Mouse (Mus musculus) hindbrain, embryonic 15.5 days (tissue): Measurements from ENCODE around the gene Nubp2. TPM values are rescaled to one million over a fixed set of nuclear protein-coding genes. Genes with fewer than 3 reads are reported as not detected.
A peak's percentile ranks its signal among the peaks of the same experiment; 100 is the strongest.

Source experiments
- ATAC-seq: fragments of 200-750 bp; cut with Nextera tagmentation; 2 replicates; pipeline ENCODE4 v1.8.0; 2017; ENCODE audit warnings: low read depth, moderate number of reproducible peaks, moderate TSS enrichment; ENCODE audit not compliant: low FRiP score
- H3K27ac ChIP-seq: fragments of 300-500 bp; sonication (generic); replicated peaks from 2 replicates; pipeline ENCODE4 v1.5.1; 2015; ENCODE audit warnings: mild to moderate bottlenecking, inconsistent platforms
- H3K27me3 ChIP-seq: fragments of 300-500 bp; sonication (generic); 2 replicates; pipeline ENCODE4 v1.6.1; 2015; ENCODE audit warnings: control low read depth, inconsistent platforms
- H3K36me3 ChIP-seq: fragments of 300-500 bp; sonication (generic); 2 replicates; pipeline ENCODE4 v1.6.1; 2015; ENCODE audit warnings: control low read depth, inconsistent platforms
- H3K4me1 ChIP-seq: fragments of 300-500 bp; sonication (generic); replicated peaks from 2 replicates; pipeline ENCODE4 v1.6.1; 2015; ENCODE audit warnings: control low read depth, inconsistent platforms
- H3K4me2 ChIP-seq: fragments of 300-500 bp; sonication (generic); 2 replicates; pipeline ENCODE4 v1.6.1; 2015; ENCODE audit warnings: moderate library complexity, mild to moderate bottlenecking, inconsistent platforms
- H3K4me3 ChIP-seq: fragments of 300-500 bp; sonication (generic); 2 replicates; pipeline ENCODE4 v1.5.1; 2015; ENCODE audit warnings: mild to moderate bottlenecking, inconsistent platforms
- H3K9ac ChIP-seq: fragments of 300-500 bp; sonication (generic); 2 replicates; pipeline ENCODE4 v1.6.1; 2015; ENCODE audit warnings: inconsistent platforms
- H3K9me3 ChIP-seq: fragments of 300-500 bp; sonication (generic); 2 replicates; pipeline ENCODE4 v1.6.1; 2016; ENCODE audit warnings: control low read depth, inconsistent platforms
- WGBS: fragments of 180-500 bp; shearing (Covaris S2); methylation state at CpG from one replicate; pipeline ENCODE4 v1.1.7; 2015; 5-methylcytosine and 5-hydroxymethylcytosine counted together
- polyA plus RNA-seq: library from polyadenylated mRNA; unstranded; fragments of >200 nt; fragmentation: Nextera tagmentation; extraction: Ambion mirVana; gene quantifications from 2 replicates; pipeline ENCODE4 v1.2.1, GENCODE M21; 2015

Gene Nubp2
- polyA plus RNA-seq = 62.7 and 65.2 TPM in 2 replicates

- peak within 1 kb of the TSS; percentile 72 for H3K9ac ChIP-seq
- H3K4me1 ChIP-seq = peaks cover 28% of the 10 kb centered on the region
- H3K9me3 ChIP-seq = no peaks in the 10 kb centered on the region
- H3K4me2 ChIP-seq = peak within 1 kb of the TSS; percentile 70
- ATAC-seq = peak; percentile 98
- under 1% methylated on average over 69 of the region's 69 CpGs for WGBS
- H3K27ac ChIP-seq = peak within 1 kb of the TSS; percentile 81
- H3K4me3 ChIP-seq = peak within 1 kb of the TSS; percentile 77
- H3K27me3 ChIP-seq = no peaks in the 10 kb centered on the region
- H3K36me3 ChIP-seq = peaks cover 29% of the 10 kb centered on the region
Observed at GRCm38 (mm10) chr17:24886134-24886931, at the start of gene Nubp2, which contains the start of gene Spsb3. Gene Nubp2, minus strand, starts transcription at chr17:24886349. Gene Spsb3, plus strand, starts transcription at chr17:24886643.

DNA sequence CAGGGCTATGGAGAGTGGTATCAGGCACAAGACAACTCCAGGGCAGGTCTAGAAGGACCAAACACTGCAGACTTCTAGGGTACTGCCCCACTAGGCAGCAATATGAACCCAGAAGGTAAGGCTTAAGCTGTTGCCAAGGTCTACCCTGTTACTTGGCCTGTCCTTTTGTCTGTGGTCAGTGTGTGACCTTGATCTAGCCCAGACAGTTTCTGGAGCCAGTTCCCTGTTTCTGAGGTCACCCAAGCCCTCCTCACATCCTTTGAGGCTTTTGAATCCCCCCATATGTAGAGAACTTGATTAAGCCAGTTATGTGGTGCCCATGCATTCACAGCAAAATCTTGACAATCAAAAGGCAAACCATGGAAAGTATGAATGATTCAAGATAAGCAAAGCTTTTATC lies 49.5 kb upstream of the Nubp2 start:
- Histone ChIP-seq H3K27me3 (no peaks in the 10 kb centered on the region), H3K36me3 (0 out of 2 replicates have a peak, but pooled peaks cover 7% of the 10 kb centered on the region), H3K4me3 (peak overlapping the region; percentile 67), H3K9ac (peak overlapping the region; percentile 66), H3K9me3 (no peaks in the 10 kb centered on the region), H3K27ac (no peak overlapping the region), H3K4me2 (peak overlapping the region; percentile 67), H3K4me1 (peaks cover 40% of the 10 kb centered on the region)
- no peak for ATAC-seq

- no peaks in the 10 kb centered on the region for H3K27me3 ChIP-seq
- WGBS = 83% methylated on average over 4 of the region's 4 CpGs
Observed at GRCm38 (mm10) chr17:24934926-24935325, 48.8 kb upstream of the Nubp2 start.

GRCm38 (mm10) chr17:24933163-24933562 lies 47.0 kb upstream of the Nubp2 start:
- 68% methylated on average over 4 of the region's 4 CpGs for WGBS
- H3K9ac ChIP-seq = no peak overlapping the region

More at GRCm38 (mm10) chr17:24934926-24935325, 48.8 kb upstream of the Nubp2 start:
- peaks cover 40% of the 10 kb centered on the region for H3K4me1 ChIP-seq
- no peak for ATAC-seq
- H3K4me3 ChIP-seq = peak overlapping the region; percentile 67
- H3K9ac ChIP-seq = peak overlapping the region; percentile 66
- peak overlapping the region; percentile 67 for H3K4me2 ChIP-seq
- H3K36me3 ChIP-seq = 0 out of 2 replicates have a peak, but pooled peaks cover 7% of the 10 kb centered on the region
- no peak overlapping the region for H3K27ac ChIP-seq
- no peaks in the 10 kb centered on the region for H3K9me3 ChIP-seq

DNA sequence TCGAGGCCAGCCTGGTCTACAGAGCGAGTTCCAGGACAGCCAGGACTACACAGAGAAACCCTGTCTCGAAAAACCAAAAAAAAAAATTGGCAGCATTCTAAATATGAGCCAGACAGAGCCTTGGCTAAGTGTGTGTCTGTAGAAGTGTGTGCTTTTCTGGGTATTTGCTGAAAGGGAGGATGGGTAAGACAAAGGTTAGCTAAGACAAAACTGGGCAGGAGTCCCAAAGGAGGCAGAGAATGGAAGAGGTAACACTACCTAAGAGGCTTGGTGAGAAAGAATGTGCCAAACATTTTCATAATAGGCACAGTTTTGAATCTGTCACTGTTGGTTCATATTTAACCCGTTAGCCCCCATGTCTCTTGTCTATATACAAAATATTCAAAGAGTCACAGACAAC lies 46.3 kb upstream of the Nubp2 start:
- 97% methylated on average over 4 of the region's 4 CpGs for WGBS
- no peaks in the 10 kb centered on the region for H3K9me3 ChIP-seq
- no peaks in the 10 kb centered on the region for H3K27me3 ChIP-seq
- H3K4me2 ChIP-seq = no peak overlapping the region
- no peak overlapping the region for H3K4me3 ChIP-seq
- H3K27ac ChIP-seq = no peak overlapping the region
- H3K4me1 ChIP-seq = peaks cover 38% of the 10 kb centered on the region
- ATAC-seq = no peak
- H3K36me3 ChIP-seq = peaks cover 12% of the 10 kb centered on the region
- no peak overlapping the region for H3K9ac ChIP-seq

More at GRCm38 (mm10) chr17:24933163-24933562, 47.0 kb upstream of the Nubp2 start:
- H3K27me3 ChIP-seq = no peaks in the 10 kb centered on the region
- H3K4me1 ChIP-seq = peaks cover 40% of the 10 kb centered on the region
- no peak for ATAC-seq
- no peak overlapping the region for H3K4me3 ChIP-seq
- no peak overlapping the region for H3K27ac ChIP-seq
- no peaks in the 10 kb centered on the region for H3K9me3 ChIP-seq
- H3K4me2 ChIP-seq = no peak overlapping the region
- 0 out of 2 replicates have a peak, but pooled peaks cover 7% of the 10 kb centered on the region for H3K36me3 ChIP-seq

DNA sequence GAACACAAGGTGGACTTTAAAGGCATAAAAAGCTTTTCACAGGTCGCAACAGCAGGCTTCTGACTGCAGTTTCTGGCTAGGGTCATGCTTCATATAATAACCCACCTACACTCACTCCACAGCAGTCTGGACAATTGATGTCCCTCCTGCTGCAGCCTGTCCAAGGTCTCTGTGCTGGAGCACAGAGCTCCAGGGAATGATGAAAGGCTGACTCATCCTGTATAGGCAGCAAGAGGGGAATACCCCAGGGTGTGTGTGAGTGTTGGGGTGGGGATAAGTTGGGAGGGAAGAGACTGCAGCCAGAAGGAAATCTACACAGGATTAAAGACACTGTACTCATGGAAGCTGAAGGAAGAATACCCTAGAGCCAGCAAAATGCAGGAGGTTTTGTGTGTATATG lies 43.4 kb upstream of the Nubp2 start:
- no peak for ATAC-seq
- Histone ChIP-seq H3K9me3 (no peaks in the 10 kb centered on the region), H3K27ac (no peak overlapping the region), H3K27me3 (no peaks in the 10 kb centered on the region), H3K4me1 (peaks cover 18% of the 10 kb centered on the region), H3K4me2 (no peak overlapping the region), H3K36me3 (peaks cover 26% of the 10 kb centered on the region), H3K4me3 (no peak overlapping the region), H3K9ac (no peak overlapping the region)
- 100% methylated on average over 1 of the region's 1 CpGs for WGBS

DNA sequence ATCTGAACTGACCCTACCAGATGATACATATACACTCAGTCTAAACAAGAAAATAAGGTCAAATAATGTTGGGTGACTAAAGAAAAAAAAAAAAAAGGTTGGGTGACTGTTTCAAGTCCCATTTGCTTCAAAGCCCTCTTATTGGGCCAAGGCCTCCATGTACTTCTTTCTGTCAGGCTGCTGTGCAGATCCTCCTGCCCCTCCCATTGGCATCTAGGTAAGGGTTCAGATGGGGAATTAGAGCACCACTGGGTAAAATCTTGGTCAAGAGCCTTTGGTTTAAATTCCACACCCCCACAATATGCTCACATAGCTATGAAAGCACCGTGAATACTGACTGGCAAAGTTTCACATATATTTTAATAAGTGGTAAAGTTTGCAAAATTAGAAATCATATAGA lies 37.1 kb upstream of the Nubp2 start:
- 94% methylated on average over 1 of the region's 1 CpGs for WGBS
- Histone ChIP-seq H3K4me1 (no peaks in the 10 kb centered on the region), H3K9ac (no peak overlapping the region), H3K27ac (no peak overlapping the region), H3K27me3 (no peaks in the 10 kb centered on the region), H3K36me3 (peaks cover 75% of the 10 kb centered on the region), H3K4me3 (no peak overlapping the region), H3K9me3 (no peaks in the 10 kb centered on the region), H3K4me2 (no peak overlapping the region)
- no peak for ATAC-seq

GRCm38 (mm10) chr17:24913984-24914383 lies 27.8 kb upstream of the Nubp2 start:
- Histone ChIP-seq H3K27ac (no peak overlapping the region), H3K36me3 (peaks cover 96% of the 10 kb centered on the region), H3K4me2 (no peak overlapping the region), H3K9ac (no peak overlapping the region), H3K27me3 (no peaks in the 10 kb centered on the region), H3K4me3 (no peak overlapping the region), H3K9me3 (no peaks in the 10 kb centered on the region), H3K4me1 (no peaks in the 10 kb centered on the region)
- ATAC-seq = no peak

GRCm38 (mm10) chr17:24907591-24907990 lies 21.4 kb upstream of the Nubp2 start:
- Histone ChIP-seq H3K27me3 (no peaks in the 10 kb centered on the region), H3K9me3 (no peaks in the 10 kb centered on the region), H3K36me3 (peaks cover 100% of the 10 kb centered on the region), H3K4me1 (no peaks in the 10 kb centered on the region), H3K4me2 (no peak overlapping the region), H3K4me3 (no peak overlapping the region), H3K27ac (no peak overlapping the region), H3K9ac (no peak overlapping the region)
- WGBS = 94% methylated on average over 2 of the region's 2 CpGs
- ATAC-seq = no peak

DNA sequence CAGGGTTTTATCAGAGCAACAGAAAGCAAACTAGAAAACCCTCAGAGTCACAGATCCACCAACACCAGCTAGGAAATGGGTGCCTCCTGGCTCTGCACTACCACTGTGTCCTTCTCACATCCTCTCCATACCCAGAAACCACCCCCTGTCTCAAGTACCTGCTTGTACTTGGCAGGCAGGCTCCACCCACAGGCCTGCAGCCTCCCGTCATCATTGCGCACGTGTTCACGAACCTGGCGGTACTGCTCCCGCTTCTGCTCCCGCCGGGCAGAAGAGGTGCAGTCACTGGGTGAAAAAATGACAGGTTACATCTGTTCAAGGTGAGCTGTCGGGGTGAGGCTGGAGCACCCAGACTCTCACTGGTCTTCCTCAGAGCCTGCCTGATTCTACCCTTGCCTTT lies 17.6 kb upstream of the Nubp2 start:
- Histone ChIP-seq H3K4me1 (no peaks in the 10 kb centered on the region), H3K4me3 (no peak overlapping the region), H3K27ac (no peak overlapping the region), H3K9me3 (no peaks in the 10 kb centered on the region), H3K27me3 (no peaks in the 10 kb centered on the region), H3K4me2 (no peak overlapping the region), H3K9ac (no peak overlapping the region), H3K36me3 (peaks cover 99% of the 10 kb centered on the region)
- ATAC-seq = no peak
- 93% methylated on average over 9 of the region's 9 CpGs for WGBS

DNA sequence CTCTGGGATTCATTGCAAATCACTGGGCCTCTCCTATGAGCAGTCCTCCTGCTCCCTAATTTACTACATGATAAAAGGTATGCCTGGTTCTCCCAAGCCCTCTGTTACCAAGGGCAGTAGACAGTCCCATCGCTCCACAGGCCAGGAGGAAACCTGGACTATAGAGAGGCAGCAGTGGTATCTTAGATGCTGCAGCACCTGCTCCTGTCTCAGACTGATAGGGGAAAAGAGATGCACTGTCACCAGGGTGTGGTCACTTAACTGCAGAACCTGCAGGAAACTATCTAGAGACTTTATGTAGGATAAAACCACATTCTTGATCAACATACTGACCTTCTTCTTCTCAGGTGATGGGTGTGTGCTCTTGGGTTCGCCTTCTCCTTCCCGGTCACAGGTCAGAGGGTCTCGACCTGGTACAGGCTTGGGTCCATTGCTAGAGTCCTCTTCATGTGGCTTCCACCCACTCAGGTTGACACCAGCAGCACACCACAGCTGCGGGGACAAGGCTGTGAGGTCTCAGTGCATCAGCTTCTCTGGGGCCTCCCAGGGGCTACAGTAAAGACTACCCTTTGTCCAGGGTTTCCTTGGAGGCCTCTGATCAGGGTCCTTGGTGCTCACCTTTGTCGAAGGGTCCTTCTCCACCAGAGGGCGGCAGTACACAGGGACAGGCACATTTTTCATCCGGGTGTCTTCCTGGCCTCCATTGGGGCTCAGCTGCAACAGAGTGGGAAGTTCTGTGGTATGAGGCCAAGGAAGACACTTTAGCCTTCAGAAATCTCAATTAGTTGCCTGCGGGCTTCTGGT lies 16.7 kb upstream of the Nubp2 start:
- H3K36me3 ChIP-seq = peaks cover 97% of the 10 kb centered on the region
- ATAC-seq = no peak

DNA sequence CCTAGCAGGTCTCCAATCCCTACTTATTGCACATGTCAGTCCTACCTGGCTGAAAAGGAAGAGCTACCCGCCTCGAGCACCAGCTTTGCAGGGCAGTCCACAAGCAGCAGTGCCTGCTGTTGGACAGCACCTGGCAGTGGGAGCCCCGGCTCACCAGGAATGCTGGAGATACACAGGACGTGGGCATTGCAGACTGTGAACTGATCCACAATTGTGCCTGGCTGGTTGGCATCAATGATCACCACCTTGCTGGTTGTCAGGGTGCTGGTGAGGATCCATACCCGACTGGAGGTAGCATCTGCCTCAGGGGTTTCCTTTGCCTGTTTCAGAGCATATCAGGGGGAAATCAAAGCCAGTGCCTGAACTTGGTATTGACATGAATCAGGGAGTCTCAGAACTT lies 16.0 kb upstream of the Nubp2 start:
- no peak overlapping the region for H3K4me2 ChIP-seq
- WGBS = 96% methylated on average over 5 of the region's 5 CpGs
- no peak for ATAC-seq
- no peaks in the 10 kb centered on the region for H3K27me3 ChIP-seq
- peaks cover 94% of the 10 kb centered on the region for H3K36me3 ChIP-seq
- H3K9me3 ChIP-seq = no peaks in the 10 kb centered on the region
- no peak overlapping the region for H3K9ac ChIP-seq
- H3K4me1 ChIP-seq = peaks cover 13% of the 10 kb centered on the region
- no peak overlapping the region for H3K4me3 ChIP-seq
- H3K27ac ChIP-seq = no peak overlapping the region

More for the DNA sequence above, 16.7 kb upstream of the Nubp2 start:
- Histone ChIP-seq H3K9me3 (no peaks in the 10 kb centered on the region), H3K27ac (no peak overlapping the region), H3K4me3 (no peak overlapping the region), H3K4me1 (peaks cover 5% of the 10 kb centered on the region), H3K27me3 (no peaks in the 10 kb centered on the region), H3K4me2 (no peak overlapping the region), H3K9ac (no peak overlapping the region)
- WGBS = 67% methylated on average over 9 of the region's 9 CpGs
